Mouse (Mus musculus) T-cell, adult 2 months (primary cell): ENCODE measurements around the gene Ckb.
"Not testable (repeated sequence)": the region's sequence is repeated elsewhere in the genome, so short reads cannot be mapped to it uniquely, and the experiment has no call there.

Experiments used
- DNase-seq: peaks from one replicate; pipeline ENCODE4 v3.0.0; 2022; ENCODE audit warnings: low spot score

The Ckb gene

GRCm38 (mm10) chr12:111672176-111672575 is at the start of gene Ckb:
TSS of gene Ckb (minus strand) at chr12:111672338.
- DNase-seq: peak; percentile 26

GRCm38 (mm10) chr12:111720222-111720621 is 48.1 kb upstream of the Ckb start:
- DNase-seq: no peak

- no peak for DNase-seq
Observed at GRCm38 (mm10) chr12:111718656-111719055, 46.5 kb upstream of the Ckb start.

- no peak for DNase-seq
Observed at GRCm38 (mm10) chr12:111716505-111716904, 44.4 kb upstream of the Ckb start.

- not testable (repeated sequence) for DNase-seq
Observed at GRCm38 (mm10) chr12:111713880-111714279, 41.7 kb upstream of the Ckb start.

GRCm38 (mm10) chr12:111713004-111713651 is 41.0 kb upstream of the Ckb start, which contains the start of the genes Bag5 and Apopt1:
TSS of gene Bag5 (minus strand) at chr12:111713257.
TSS of gene Apopt1 (plus strand) at chr12:111713261.
- peak; percentile 94 for DNase-seq

- DNase-seq: peak; percentile 21
Observed at GRCm38 (mm10) chr12:111712476-111712875, 40.3 kb upstream of the Ckb start.

GRCm38 (mm10) chr12:111710091-111710490 is 38.0 kb upstream of the Ckb start:
- DNase-seq: no peak

GRCm38 (mm10) chr12:111708181-111708580 is 36.0 kb upstream of the Ckb start:
- no peak for DNase-seq

- no peak for DNase-seq
Observed at GRCm38 (mm10) chr12:111705186-111705973, 33.2 kb upstream of the Ckb start.

GRCm38 (mm10) chr12:111704609-111705008 is 32.5 kb upstream of the Ckb start:
- DNase-seq: no peak

- no peak for DNase-seq
Observed at GRCm38 (mm10) chr12:111703301-111703700, 31.2 kb upstream of the Ckb start.

- no peak for DNase-seq
Observed at GRCm38 (mm10) chr12:111700920-111701458, 28.9 kb upstream of the Ckb start.

- no peak for DNase-seq
Observed at GRCm38 (mm10) chr12:111699542-111699941, 27.4 kb upstream of the Ckb start.

- DNase-seq: no peak
Observed at GRCm38 (mm10) chr12:111698346-111698913, 26.3 kb upstream of the Ckb start.

- DNase-seq: no peak
Observed at GRCm38 (mm10) chr12:111697708-111698107, 25.6 kb upstream of the Ckb start.

GRCm38 (mm10) chr12:111696239-111696638 is 24.1 kb upstream of the Ckb start:
- DNase-seq: peak; percentile 72

- no peak for DNase-seq
Observed at GRCm38 (mm10) chr12:111694880-111695804, 23.0 kb upstream of the Ckb start.

- no peak for DNase-seq
Observed at GRCm38 (mm10) chr12:111694271-111694781, 22.2 kb upstream of the Ckb start.

- no peak for DNase-seq
Observed at GRCm38 (mm10) chr12:111693341-111694270, 21.5 kb upstream of the Ckb start.
